Mouse (Mus musculus) forebrain, embryonic 14.5 days (tissue): ENCODE measurements around the gene Rassf6. TPM values are rescaled to one million over a fixed set of nuclear protein-coding genes. Genes with fewer than 3 reads are reported as not detected.

Experiments
- ATAC-seq: fragments of 200-750 bp; cut with Nextera tagmentation; 2 replicates; pipeline ENCODE4 v1.8.0; 2017; ENCODE audit warnings: mild to moderate bottlenecking, moderate library complexity
- DNase-seq: peaks from one replicate; pipeline ENCODE4 v3.0.0-alpha.2; 2015; ENCODE audit warnings: low spot score
- H3K27ac ChIP-seq: fragments of 300-500 bp; sonication (generic); 2 replicates; pipeline ENCODE4 v1.5.1; 2014; ENCODE audit warnings: low read depth, mild to moderate bottlenecking, control low read depth, low read length, moderate library complexity
- H3K27me3 ChIP-seq: fragments of 300-500 bp; sonication (generic); replicated peaks from 2 replicates; pipeline ENCODE4 v1.6.1; 2014; ENCODE audit warnings: low read length, control low read depth, mixed read lengths; ENCODE audit not compliant: control insufficient read depth, insufficient read depth
- H3K36me3 ChIP-seq: fragments of 300-500 bp; sonication (generic); 2 replicates; pipeline ENCODE4 v1.6.1; 2014; ENCODE audit warnings: low read length, control low read depth; ENCODE audit not compliant: control insufficient read depth, insufficient read depth
- H3K4me1 ChIP-seq: fragments of 300-500 bp; sonication (generic); 2 replicates; pipeline ENCODE4 v1.6.1; 2014; ENCODE audit warnings: antibody characterized with exemption, low read length, control low read depth; ENCODE audit not compliant: control insufficient read depth, insufficient read depth
- H3K4me2 ChIP-seq: fragments of 300-500 bp; sonication (generic); 2 replicates; pipeline ENCODE4 v1.6.1; 2014; ENCODE audit warnings: mild to moderate bottlenecking, control low read depth, low read length
- H3K4me3 ChIP-seq: fragments of 300-500 bp; sonication (generic); 2 replicates; pipeline ENCODE4 v1.5.1; 2014; ENCODE audit warnings: low read depth, low read length, control low read depth
- H3K9ac ChIP-seq: fragments of 300-500 bp; sonication (generic); 2 replicates; pipeline ENCODE4 v1.6.1; 2014; ENCODE audit warnings: mild to moderate bottlenecking, low read length, control low read depth, moderate library complexity
- H3K9me3 ChIP-seq: fragments of 300-500 bp; sonication (generic); replicated peaks from 2 replicates; pipeline ENCODE4 v1.6.1; 2016; ENCODE audit warnings: low read length, control low read depth, mixed read lengths; ENCODE audit not compliant: control insufficient read depth
- WGBS: fragments of 180-500 bp; shearing (Covaris S2); extraction: QIAGEN DNeasy Blood & Tissue Kit; methylation state at CpG from one replicate; pipeline ENCODE4 v1.1.7; 2014; 5-methylcytosine and 5-hydroxymethylcytosine counted together
- polyA plus RNA-seq: library from polyadenylated mRNA; unstranded; fragments of >200 nt; fragmentation: Nextera tagmentation; extraction: Ambion mirVana; gene quantifications from 2 replicates; pipeline ENCODE4 v1.2.1, GENCODE M21; 2014

The Rassf6 gene
- polyA plus RNA-seq, 1 experiment from 2014 or later, result 0.74 TPM

DNA sequence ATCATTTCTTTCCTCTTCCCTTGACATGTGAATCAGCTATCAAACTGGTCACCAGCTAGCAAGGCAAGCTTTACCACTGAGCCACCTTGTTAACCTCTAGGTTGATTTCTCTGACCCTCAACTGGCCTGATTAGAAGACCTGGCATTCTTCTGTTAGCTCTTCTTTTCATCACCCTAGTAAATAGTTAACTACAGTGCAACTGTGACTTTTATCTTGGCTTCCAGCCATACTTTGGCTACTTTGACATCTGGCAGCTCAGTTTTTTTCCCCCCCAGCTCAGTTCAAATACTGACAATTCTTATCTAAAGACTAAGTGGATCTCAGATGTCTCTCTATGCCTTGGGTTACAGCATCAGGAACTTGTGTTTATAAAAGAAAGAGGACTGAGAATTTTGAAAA lies 72.1 kb downstream of the Rassf6 start:
- H3K9me3 ChIP-seq, result no peaks in the 10 kb centered on the region
- ATAC-seq (no peak), DNase-seq (no peak)
- H3K27me3 ChIP-seq, result no peaks in the 10 kb centered on the region
- no peak overlapping the region for H3K27ac ChIP-seq
- H3K36me3 ChIP-seq, result no peaks in the 10 kb centered on the region
- H3K9ac ChIP-seq, result no peak overlapping the region
- H3K4me1 ChIP-seq, result no peaks in the 10 kb centered on the region
- H3K4me3 ChIP-seq, result no peak overlapping the region
- H3K4me2 ChIP-seq, result no peak overlapping the region

DNA sequence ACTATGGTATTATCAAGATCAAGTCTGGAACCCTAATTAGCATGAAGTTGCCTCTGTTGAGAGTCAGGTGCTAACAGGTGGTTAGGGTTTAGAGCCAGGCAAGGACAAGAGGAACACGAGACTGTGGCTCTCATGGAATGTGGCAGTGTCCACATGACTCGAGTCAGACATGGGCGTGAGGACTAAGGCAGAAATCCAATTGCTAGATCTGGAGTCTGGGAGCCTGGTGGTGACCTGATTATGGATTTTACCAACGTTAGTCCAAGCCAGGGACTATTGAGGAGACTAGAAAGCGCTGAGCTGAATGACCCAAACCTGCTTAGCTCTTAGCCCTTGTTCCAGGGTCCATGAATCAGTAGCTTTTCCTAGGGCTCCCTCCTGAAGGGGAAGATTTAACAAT lies 72.7 kb downstream of the Rassf6 start:
- 88% methylated on average over 5 of the region's 5 CpGs for WGBS
- Histone ChIP-seq H3K27ac (no peak overlapping the region), H3K9ac (no peak overlapping the region), H3K4me1 (no peaks in the 10 kb centered on the region), H3K36me3 (no peaks in the 10 kb centered on the region), H3K27me3 (no peaks in the 10 kb centered on the region), H3K4me2 (no peak overlapping the region), H3K4me3 (no peak overlapping the region), H3K9me3 (no peaks in the 10 kb centered on the region)
- ATAC-seq (no peak), DNase-seq (no peak)

DNA sequence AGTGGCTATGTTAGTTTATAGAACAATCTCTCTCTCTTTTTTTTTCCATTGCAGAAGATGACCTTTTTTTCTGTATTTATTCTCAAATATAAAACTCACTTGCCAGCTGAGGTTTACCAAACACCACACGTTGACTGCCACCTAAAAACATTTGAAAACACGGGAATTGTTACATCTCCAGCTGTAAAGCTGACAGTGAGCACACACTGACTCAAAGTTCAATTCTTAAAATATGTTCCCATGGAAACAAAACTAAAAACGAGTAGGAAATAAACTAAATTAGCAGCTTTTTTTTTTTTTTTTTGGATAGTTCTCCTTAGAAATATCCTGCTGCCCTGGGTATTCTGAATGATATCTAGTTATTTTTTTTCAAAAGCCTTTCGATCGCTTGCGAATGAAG lies 75.3 kb downstream of the Rassf6 start:
- Histone ChIP-seq H3K27ac (no peak overlapping the region), H3K36me3 (no peaks in the 10 kb centered on the region), H3K27me3 (no peaks in the 10 kb centered on the region), H3K4me1 (no peaks in the 10 kb centered on the region), H3K4me3 (no peak overlapping the region), H3K4me2 (no peak overlapping the region), H3K9ac (no peak overlapping the region), H3K9me3 (no peaks in the 10 kb centered on the region)
- ATAC-seq (no peak), DNase-seq (no peak)
- WGBS, result 89% methylated on average over 6 of the region's 6 CpGs

DNA sequence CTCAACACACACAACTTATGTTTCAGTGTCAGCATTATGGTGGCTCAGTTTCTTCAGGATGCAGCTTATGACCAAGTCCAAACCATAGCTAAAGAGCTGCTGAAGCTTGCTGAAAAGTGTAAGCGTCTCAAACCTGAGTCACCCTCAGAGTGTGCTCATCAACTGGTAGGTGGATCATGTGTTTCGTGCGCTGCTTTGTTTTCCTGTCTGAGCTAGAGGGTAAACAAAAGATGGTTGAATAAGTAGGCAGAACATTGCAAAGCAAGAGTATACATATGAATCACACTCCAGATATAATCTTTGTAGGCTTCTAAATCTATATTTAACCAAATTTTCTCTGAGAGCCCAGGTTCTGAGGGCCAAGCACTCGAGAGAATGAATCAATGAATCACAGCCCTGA lies 76.3 kb downstream of the Rassf6 start:
- no peak for DNase-seq
- no peak overlapping the region for H3K4me2 ChIP-seq
- H3K9ac ChIP-seq, result no peak overlapping the region
- H3K27ac ChIP-seq, result no peak overlapping the region
- H3K4me3 ChIP-seq, result no peak overlapping the region
- no peaks in the 10 kb centered on the region for H3K36me3 ChIP-seq
- WGBS, result 88% methylated on average over 4 of the region's 4 CpGs
- H3K27me3 ChIP-seq, result no peaks in the 10 kb centered on the region
- no peaks in the 10 kb centered on the region for H3K4me1 ChIP-seq
- ATAC-seq, result no peak
- no peaks in the 10 kb centered on the region for H3K9me3 ChIP-seq

DNA sequence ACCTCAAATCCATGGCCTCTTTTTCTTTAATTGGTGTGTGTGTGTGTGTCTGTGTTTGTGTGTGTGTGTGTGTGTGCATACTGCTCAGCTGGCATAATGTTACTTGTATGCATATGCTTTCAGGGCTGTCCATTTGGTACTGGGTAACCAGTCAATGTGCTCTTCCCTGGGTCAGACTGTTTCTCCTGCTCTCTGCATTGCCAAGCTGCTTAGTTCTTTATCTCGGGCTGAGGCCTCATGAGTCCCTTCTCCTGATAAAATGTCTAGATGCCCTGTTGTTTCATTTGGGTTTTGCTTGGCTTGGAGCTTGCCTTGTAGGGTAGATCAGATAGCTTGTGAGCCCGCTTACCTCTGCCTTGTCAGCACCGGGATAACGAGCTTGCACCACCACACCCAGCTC lies 77.6 kb downstream of the Rassf6 start:
- Histone ChIP-seq H3K4me2 (no peak overlapping the region), H3K36me3 (no peaks in the 10 kb centered on the region), H3K27ac (no peak overlapping the region), H3K27me3 (no peaks in the 10 kb centered on the region), H3K4me3 (no peak overlapping the region), H3K9me3 (no peaks in the 10 kb centered on the region), H3K9ac (no peak overlapping the region), H3K4me1 (no peaks in the 10 kb centered on the region)
- DNase-seq, result no peak
- ATAC-seq, result no peak
- WGBS, result 82% methylated on average over 4 of the region's 4 CpGs

DNA sequence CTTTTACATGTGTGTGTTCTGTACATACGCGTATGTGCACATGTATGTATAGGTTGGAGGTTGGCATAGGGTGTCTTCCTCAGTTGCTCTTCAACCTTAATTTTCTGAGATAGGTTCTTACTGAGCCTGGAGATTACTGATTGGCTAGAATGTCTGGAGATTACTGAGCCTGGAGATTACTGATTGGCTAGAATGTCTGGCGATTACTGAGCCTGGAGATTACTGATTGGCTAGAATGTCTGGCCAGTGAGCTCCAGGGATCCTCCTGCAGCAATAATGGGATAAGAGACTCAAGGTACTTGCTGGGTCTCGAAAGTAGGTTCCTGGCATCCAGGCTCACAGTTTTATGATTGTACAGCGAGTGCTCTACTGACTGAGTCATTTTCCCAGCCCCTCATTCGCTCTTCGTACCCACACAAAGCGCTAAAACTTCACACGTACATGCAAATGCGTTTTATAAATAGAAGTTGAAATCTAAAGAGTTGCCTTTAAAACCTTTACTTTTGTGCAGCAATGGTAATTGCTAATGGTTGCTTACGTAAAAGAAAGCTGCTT lies 78.7 kb downstream of the Rassf6 start:
- Histone ChIP-seq H3K9me3 (no peaks in the 10 kb centered on the region), H3K4me2 (no peak overlapping the region), H3K9ac (no peak overlapping the region), H3K4me1 (no peaks in the 10 kb centered on the region), H3K27ac (no peak overlapping the region), H3K36me3 (no peaks in the 10 kb centered on the region), H3K4me3 (no peak overlapping the region), H3K27me3 (no peaks in the 10 kb centered on the region)
- ATAC-seq, result no peak
- DNase-seq, result no peak
- 90% methylated on average over 11 of the region's 11 CpGs for WGBS

DNA sequence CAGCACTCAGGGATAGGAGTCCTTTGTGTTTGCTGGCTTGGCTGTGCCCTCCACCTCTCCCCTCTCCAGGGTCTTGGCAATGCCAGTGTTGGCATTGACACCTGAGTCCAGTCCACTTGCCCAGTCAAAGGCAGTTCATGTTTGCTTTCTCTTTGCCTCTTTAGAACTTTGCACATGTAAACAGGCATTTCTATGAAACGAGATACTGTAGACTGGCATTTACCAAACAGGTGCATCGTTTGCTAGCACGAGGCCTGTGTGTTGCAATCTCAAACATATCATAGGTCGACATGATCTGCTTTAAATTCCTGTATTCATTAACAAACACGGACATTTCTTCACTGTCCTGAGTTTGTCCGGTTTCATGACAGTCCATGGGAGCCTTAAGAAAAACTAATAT lies 79.7 kb downstream of the Rassf6 start, which contains the start of gene 5830473C10Rik:
TSS of gene 5830473C10Rik (plus strand) at position 365 of the 400 bp plus-strand sequence.
- Histone ChIP-seq H3K4me2 (no peak within 1 kb of the TSS), H3K9me3 (no peaks in the 10 kb centered on the region), H3K27ac (no peak within 1 kb of the TSS), H3K4me1 (no peaks in the 10 kb centered on the region), H3K27me3 (no peaks in the 10 kb centered on the region), H3K36me3 (no peaks in the 10 kb centered on the region), H3K9ac (no peak within 1 kb of the TSS), H3K4me3 (no peak within 1 kb of the TSS)
- no peak for DNase-seq
- no peak for ATAC-seq
- WGBS, result 92% methylated on average over 6 of the region's 6 CpGs

DNA sequence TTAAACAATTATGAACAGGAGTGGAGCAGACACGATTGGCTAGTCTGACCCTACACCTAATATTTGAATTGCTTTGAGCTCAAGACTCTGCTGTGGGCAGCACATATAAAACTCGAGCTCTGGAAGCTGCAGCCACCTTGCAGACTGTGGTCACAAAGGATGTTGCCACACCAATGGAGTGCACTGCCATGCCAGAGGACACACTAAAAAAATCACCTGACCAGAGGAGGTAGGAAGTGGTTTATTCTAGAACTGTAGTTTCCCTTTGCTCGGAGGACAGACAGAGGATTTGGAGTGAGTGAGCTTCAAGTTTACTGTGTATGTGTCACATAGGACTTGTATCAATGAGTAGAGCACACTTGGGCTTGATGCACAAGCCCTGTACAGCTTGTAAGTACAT lies 84.4 kb downstream of the Rassf6 start:
- Histone ChIP-seq H3K4me1 (no peaks in the 10 kb centered on the region), H3K9ac (no peak overlapping the region), H3K4me2 (no peak overlapping the region), H3K27me3 (no peaks in the 10 kb centered on the region), H3K36me3 (no peaks in the 10 kb centered on the region), H3K27ac (no peak overlapping the region), H3K4me3 (no peak overlapping the region), H3K9me3 (no peaks in the 10 kb centered on the region)
- DNase-seq, result no peak
- WGBS, result 89% methylated on average over 3 of the region's 3 CpGs
- ATAC-seq, result no peak
